Mouse (Mus musculus) ES-CJ7 (cell line): Measurements from ENCODE around the gene Morc3.

Source experiments
- DNase-seq: peaks from one replicate; pipeline ENCODE4 v3.0.0; 2011; ENCODE audit warnings: low read depth, low spot score

Morc3 gene

GRCm38 (mm10) chr16:93920673-93921072 lies 88.8 kb downstream of the Morc3 start:
- DNase-seq: no peak

- DNase-seq: no peak
Measured at GRCm38 (mm10) chr16:93922835-93923389, 91.0 kb downstream of the Morc3 start.

- no peak for DNase-seq
Measured at GRCm38 (mm10) chr16:93923788-93924187, 91.9 kb downstream of the Morc3 start.
